Mouse (Mus musculus): ENCODE data around the gene Tmco3. TPM values are rescaled to one million over a fixed set of nuclear protein-coding genes. Genes with fewer than 3 reads are reported as not detected.

Tmco3 gene
- polyA plus RNA-seq, 1 experiment from 2014 or later, result 37.5 TPM

DNA sequence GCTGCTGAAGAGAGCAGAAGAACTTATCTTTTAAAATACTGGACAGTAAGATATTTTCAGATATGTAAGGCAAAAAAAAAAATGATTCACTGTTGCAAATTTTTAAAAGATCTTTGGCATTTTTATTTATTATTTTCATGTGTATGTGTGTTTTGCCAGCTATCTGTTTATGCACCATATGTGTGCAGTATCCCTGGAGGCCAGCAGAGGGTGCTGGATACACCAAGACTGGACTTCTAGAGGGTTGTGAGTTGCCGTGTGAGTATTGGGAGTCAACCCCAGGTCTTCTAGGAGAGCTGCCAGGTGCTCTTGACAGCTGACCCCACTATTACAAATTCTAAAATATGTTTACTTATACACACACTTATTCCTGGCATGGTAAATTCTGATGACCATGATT lies 4.8 kb upstream of the Tmco3 start:
- Histone ChIP-seq H3K9me3 (replicated peaks) (no peaks in the 10 kb centered on the region), H3K27ac (no peak overlapping the region), H3K27me3 (ENCODE audit: low read depth, poor library complexity, severe bottlenecking) (no peaks in the 10 kb centered on the region), H3K4me3 (no peak overlapping the region), H3K36me3 (no peaks in the 10 kb centered on the region), H3K4me1 (peaks cover 14% of the 10 kb centered on the region)
- 77% methylated on average over 1 of the region's 1 CpGs for WGBS
- DNase-seq (ENCODE audit: low spot score), result no peak

- peak; percentile 82 for DNase-seq (ENCODE audit: low spot score)
- peaks cover 8% of the 10 kb centered on the region for H3K36me3 ChIP-seq
- H3K27me3 ChIP-seq (ENCODE audit: low read depth, poor library complexity, severe bottlenecking), result no peaks in the 10 kb centered on the region
- peaks cover 23% of the 10 kb centered on the region for H3K4me1 ChIP-seq
- peak overlapping the region; percentile 94 for H3K27ac ChIP-seq
- peak overlapping the region; percentile 88 for H3K4me3 ChIP-seq
- WGBS, result under 1% methylated on average over 34 of the region's 34 CpGs
- no peaks in the 10 kb centered on the region for H3K9me3 ChIP-seq (replicated peaks)
Measured at GRCm38 (mm10) chr8:13287304-13287691, 692 bp upstream of the Tmco3 start.

- H3K9me3 ChIP-seq (replicated peaks), result no peaks in the 10 kb centered on the region
- H3K36me3 ChIP-seq, result peaks cover 20% of the 10 kb centered on the region
- peak overlapping the region; percentile 94 for H3K27ac ChIP-seq
- H3K4me1 ChIP-seq, result peaks cover 23% of the 10 kb centered on the region
- DNase-seq (ENCODE audit: low spot score), result no peak
- peak overlapping the region; percentile 88 for H3K4me3 ChIP-seq
- whole genome bisulfite sequencing, result 2% methylated on average over 6 of the region's 6 CpGs
- no peaks in the 10 kb centered on the region for H3K27me3 ChIP-seq (ENCODE audit: low read depth, poor library complexity, severe bottlenecking)
Measured at GRCm38 (mm10) chr8:13288646-13289045, 656 bp downstream of the Tmco3 start.

- no peak overlapping the region for H3K27ac ChIP-seq
- peaks cover 56% of the 10 kb centered on the region for H3K36me3 ChIP-seq
- H3K4me1 ChIP-seq, result peaks cover 13% of the 10 kb centered on the region
- H3K4me3 ChIP-seq, result no peak overlapping the region
- DNase-seq (ENCODE audit: low spot score), result peak; percentile 87
- WGBS, result 30% methylated on average over 9 of the region's 9 CpGs
- H3K27me3 ChIP-seq (ENCODE audit: low read depth, poor library complexity, severe bottlenecking), result no peaks in the 10 kb centered on the region
- no peaks in the 10 kb centered on the region for H3K9me3 ChIP-seq (replicated peaks)
Measured at GRCm38 (mm10) chr8:13292364-13292763, 4.4 kb downstream of the Tmco3 start.

DNA sequence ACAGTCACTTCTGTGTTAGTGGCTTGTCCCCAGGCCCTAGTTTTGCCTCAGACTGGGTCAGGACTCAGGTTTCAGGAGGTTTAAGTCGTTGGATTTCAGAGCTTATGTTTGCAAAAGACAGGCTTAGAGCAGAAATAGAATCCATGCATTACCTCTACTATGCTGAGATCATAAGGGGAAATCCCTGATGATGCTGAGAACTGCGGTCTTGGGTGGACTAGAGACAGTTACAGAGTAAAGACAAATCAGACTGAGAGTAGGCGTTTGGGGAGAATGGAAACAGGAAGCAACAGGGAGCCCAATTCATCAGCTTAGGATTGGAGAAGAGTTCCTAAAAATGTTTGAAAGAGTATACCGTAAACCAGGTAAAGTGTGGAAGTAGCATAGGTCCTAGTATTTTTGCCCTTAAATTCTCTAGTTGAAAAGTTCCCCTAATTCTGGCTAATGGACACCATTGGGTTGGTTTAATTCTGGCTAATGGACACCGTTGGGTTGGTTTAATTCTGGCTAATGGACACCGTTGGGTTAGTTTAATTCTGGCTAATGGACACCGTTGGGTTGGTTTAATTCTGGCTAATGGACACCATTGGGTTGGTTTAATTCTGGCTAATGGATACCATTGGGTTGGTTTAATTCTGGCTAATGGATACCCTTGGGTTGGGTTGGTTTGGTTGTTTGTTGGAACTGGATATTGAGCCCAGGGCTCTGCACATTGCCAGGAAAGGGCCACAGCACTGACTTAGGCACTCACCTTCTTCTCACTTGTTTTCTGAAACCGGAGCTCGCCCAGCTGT lies 5.9 kb downstream of the Tmco3 start:
- DNase-seq (ENCODE audit: low spot score), result no peak
- Histone ChIP-seq H3K27ac (no peak overlapping the region), H3K4me3 (no peak overlapping the region), H3K27me3 (ENCODE audit: low read depth, poor library complexity, severe bottlenecking) (no peaks in the 10 kb centered on the region), H3K4me1 (peaks cover 5% of the 10 kb centered on the region), H3K36me3 (peaks cover 63% of the 10 kb centered on the region), H3K9me3 (replicated peaks) (no peaks in the 10 kb centered on the region)
- WGBS, result 93% methylated on average over 9 of the region's 9 CpGs

DNA sequence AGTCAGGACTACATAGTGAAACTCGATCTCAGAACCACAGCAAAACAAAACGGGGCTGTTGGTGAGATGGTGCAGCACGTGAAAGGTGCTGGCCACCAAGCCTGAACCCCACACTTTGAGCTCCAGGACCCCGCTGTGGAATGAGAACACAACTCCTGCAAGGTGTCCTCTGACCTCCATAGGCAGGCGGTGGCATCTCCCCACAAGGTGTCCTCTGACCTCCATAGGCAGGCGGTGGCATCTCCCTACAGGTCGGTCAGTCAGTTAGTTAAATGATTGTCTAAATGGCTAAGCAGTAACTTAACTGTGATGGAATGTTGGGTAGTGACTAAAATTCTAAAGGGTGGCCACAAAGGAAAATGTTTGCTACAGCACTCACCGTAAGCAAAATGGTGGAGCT lies 11.6 kb downstream of the Tmco3 start:
- peaks cover 74% of the 10 kb centered on the region for H3K36me3 ChIP-seq
- 95% methylated on average over 8 of the region's 8 CpGs for WGBS
- no peak for DNase-seq (ENCODE audit: low spot score)

GRCm38 (mm10) chr8:13301036-13301435 lies 13.0 kb downstream of the Tmco3 start:
- no peak for DNase-seq (ENCODE audit: low spot score)
- Histone ChIP-seq H3K27ac (no peak overlapping the region), H3K9me3 (replicated peaks) (no peaks in the 10 kb centered on the region), H3K4me3 (no peak overlapping the region), H3K36me3 (peaks cover 72% of the 10 kb centered on the region), H3K27me3 (ENCODE audit: low read depth, poor library complexity, severe bottlenecking) (no peaks in the 10 kb centered on the region), H3K4me1 (no peaks in the 10 kb centered on the region)
- WGBS, result 96% methylated on average over 7 of the region's 7 CpGs

More for the DNA sequence above, 11.6 kb downstream of the Tmco3 start:
- H3K27me3 ChIP-seq (ENCODE audit: low read depth, poor library complexity, severe bottlenecking), result no peaks in the 10 kb centered on the region
- no peaks in the 10 kb centered on the region for H3K9me3 ChIP-seq (replicated peaks)
- no peak overlapping the region for H3K27ac ChIP-seq
- no peaks in the 10 kb centered on the region for H3K4me1 ChIP-seq
- H3K4me3 ChIP-seq, result no peak overlapping the region

- 97% methylated on average over 6 of the region's 6 CpGs for whole genome bisulfite sequencing
- no peaks in the 10 kb centered on the region for H3K9me3 ChIP-seq (replicated peaks)
- H3K4me3 ChIP-seq, result no peak overlapping the region
- no peaks in the 10 kb centered on the region for H3K4me1 ChIP-seq
- H3K27ac ChIP-seq, result no peak overlapping the region
- DNase-seq (ENCODE audit: low spot score), result no peak
- no peaks in the 10 kb centered on the region for H3K27me3 ChIP-seq (ENCODE audit: low read depth, poor library complexity, severe bottlenecking)
- H3K36me3 ChIP-seq, result peaks cover 51% of the 10 kb centered on the region
Measured at GRCm38 (mm10) chr8:13305459-13305858, 17.5 kb downstream of the Tmco3 start.

DNA sequence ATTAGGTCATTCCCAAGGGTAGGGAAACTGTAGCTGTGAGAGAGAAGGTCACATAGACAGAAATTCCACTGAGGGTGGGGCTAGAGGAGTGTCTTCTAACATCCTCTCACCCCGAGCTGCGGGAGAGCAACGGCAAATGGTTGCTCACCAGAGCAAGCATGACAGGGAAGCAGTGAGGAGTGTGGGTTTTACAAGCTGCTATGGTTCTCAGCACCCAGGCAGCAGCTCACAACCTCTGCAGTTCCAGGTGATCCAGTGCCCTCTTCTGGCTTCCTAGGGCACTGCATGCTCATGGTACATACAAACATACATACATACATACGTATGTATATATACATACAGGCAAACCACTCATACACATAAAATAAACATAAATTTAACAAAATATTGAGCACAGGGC lies 17.9 kb downstream of the Tmco3 start:
- Histone ChIP-seq H3K27ac (no peak overlapping the region), H3K9me3 (replicated peaks) (no peaks in the 10 kb centered on the region)
- WGBS, result 89% methylated on average over 4 of the region's 4 CpGs

DNA sequence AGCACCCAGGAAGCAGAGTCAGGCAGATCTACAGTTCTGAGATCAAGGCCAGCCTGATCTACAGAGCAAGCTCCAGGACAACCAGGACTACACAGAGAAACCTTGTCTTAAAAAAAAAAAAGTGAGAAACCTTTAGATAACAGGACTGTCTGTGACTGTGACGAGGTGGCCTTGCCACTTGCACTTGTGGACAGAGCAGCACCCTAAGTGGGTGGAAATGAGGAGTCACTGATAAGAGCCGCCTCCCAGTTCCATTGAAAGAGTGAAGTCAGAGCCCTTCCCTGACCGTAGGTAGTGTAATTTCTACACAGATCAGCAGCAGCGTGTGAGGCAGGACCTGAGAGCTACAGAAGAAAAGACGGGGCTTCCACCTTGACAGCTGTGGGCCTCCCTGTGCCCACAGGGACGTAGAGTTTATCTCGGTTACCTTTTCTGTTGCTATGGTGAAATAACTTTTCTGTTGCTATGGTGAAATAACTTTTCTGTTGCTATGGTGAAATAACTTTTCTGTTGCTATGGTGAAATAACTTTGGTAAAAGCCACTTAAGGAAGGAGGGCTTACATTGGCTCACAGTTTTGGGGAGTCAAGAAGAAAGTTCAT lies 18.4 kb downstream of the Tmco3 start:
- Histone ChIP-seq H3K36me3 (peaks cover 48% of the 10 kb centered on the region), H3K9me3 (replicated peaks) (no peaks in the 10 kb centered on the region), H3K4me3 (no peak overlapping the region), H3K27me3 (ENCODE audit: low read depth, poor library complexity, severe bottlenecking) (no peaks in the 10 kb centered on the region), H3K27ac (no peak overlapping the region), H3K4me1 (no peaks in the 10 kb centered on the region)
- no peak for DNase-seq (ENCODE audit: low spot score)
- 89% methylated on average over 7 of the region's 7 CpGs for WGBS

More for the DNA sequence above, 17.9 kb downstream of the Tmco3 start:
- peaks cover 49% of the 10 kb centered on the region for H3K36me3 ChIP-seq
- H3K27me3 ChIP-seq (ENCODE audit: low read depth, poor library complexity, severe bottlenecking), result no peaks in the 10 kb centered on the region
- no peak overlapping the region for H3K4me3 ChIP-seq
- H3K4me1 ChIP-seq, result no peaks in the 10 kb centered on the region
- DNase-seq (ENCODE audit: low spot score), result no peak

DNA sequence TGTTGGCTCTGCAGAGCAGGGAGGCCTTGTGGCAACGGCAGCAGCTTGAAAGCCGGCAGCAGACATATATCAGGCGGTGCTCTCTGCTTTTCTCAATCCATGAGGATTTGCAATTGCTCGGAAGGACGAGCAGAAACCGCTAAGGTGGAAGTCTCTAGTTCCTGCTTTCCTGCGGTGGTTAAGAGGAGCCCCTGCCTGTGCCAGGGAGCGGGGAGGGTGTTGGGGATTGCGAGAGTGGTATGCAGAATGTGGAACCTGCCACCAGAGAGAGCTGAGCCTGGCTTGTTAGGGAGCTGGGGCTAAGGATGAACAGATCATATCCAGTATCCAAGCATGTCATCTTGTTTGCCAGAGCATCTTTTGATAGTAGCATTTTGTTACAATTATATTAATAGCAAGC lies 18.9 kb downstream of the Tmco3 start:
- Histone ChIP-seq H3K27ac (no peak overlapping the region), H3K4me1 (no peaks in the 10 kb centered on the region), H3K36me3 (peaks cover 44% of the 10 kb centered on the region), H3K27me3 (ENCODE audit: low read depth, poor library complexity, severe bottlenecking) (no peaks in the 10 kb centered on the region), H3K9me3 (replicated peaks) (no peaks in the 10 kb centered on the region), H3K4me3 (no peak overlapping the region)
- 84% methylated on average over 9 of the region's 9 CpGs for WGBS
- DNase-seq (ENCODE audit: low spot score), result no peak

DNA sequence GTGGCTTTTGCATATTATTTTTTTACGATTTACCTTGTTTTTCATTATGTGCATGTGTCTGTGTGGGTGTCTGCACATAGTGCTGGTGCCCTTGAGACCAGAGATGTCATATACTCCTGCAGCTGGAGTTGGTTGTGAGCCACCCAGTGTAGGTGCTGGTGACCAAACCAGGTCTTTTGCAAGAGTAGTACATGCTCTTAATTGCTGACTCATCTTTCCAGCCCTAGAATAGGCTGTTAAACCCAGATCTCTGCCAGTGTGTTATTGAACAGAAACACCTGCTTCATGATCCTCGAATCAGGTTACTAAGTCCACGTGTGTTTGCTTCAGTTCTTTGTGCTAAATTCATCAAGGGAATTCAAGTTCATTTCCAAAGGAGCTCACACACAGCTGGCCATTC lies 26.9 kb downstream of the Tmco3 start:
- Histone ChIP-seq H3K4me3 (no peak overlapping the region), H3K36me3 (peaks cover 34% of the 10 kb centered on the region), H3K27ac (no peak overlapping the region), H3K9me3 (replicated peaks) (no peaks in the 10 kb centered on the region), H3K4me1 (peaks cover 3% of the 10 kb centered on the region; the same call in 1 of the 2 replicates), H3K27me3 (ENCODE audit: low read depth, poor library complexity, severe bottlenecking) (no peaks in the 10 kb centered on the region)
- WGBS, result 86% methylated on average over 3 of the region's 3 CpGs
- DNase-seq (ENCODE audit: low spot score), result no peak

DNA sequence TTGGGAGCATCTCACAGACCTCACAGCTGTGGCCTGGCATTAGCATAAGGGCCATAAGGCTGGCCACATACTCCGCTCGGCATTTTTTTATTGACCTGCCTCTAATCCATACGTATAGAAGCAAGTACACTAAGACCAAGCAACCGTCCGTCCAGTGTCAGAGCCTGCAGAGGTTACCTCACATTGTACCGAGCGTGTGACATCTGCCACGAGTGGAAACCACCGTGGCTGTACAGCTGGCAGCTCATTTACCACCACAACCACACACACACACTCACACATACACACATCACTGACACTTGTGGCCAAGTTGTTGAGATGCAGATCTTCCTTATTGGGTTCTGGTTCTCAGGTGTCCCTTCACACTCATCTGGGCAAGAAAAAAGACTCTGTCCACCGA lies 28.7 kb downstream of the Tmco3 start:
- Histone ChIP-seq H3K36me3 (peaks cover 34% of the 10 kb centered on the region), H3K27ac (no peak overlapping the region), H3K4me1 (peaks cover 3% of the 10 kb centered on the region; the same call in 1 of the 2 replicates), H3K9me3 (replicated peaks) (no peaks in the 10 kb centered on the region), H3K4me3 (no peak overlapping the region), H3K27me3 (ENCODE audit: low read depth, poor library complexity, severe bottlenecking) (no peaks in the 10 kb centered on the region)
- DNase-seq (ENCODE audit: low spot score), result no peak
- 93% methylated on average over 10 of the region's 10 CpGs for WGBS
